Mouse (Mus musculus): ENCODE results near the gene Olfr652. TPM values are rescaled to one million over a fixed set of nuclear protein-coding genes. Genes with fewer than 3 reads are reported as not detected.

Olfr652 gene
- total RNA-seq (2015; ENCODE audit: low replicate concordance) (not detected in 2 replicates), total RNA-seq (2017; ENCODE audit: low replicate concordance) (0.70 TPM in 1 of 2 replicates, not detected in the other)

- ATAC-seq (replicated peaks; ENCODE audit: low FRiP score, poor library complexity, severe bottlenecking): no peak
Measured at GRCm38 (mm10) chr7:104560601-104561000, at the start of gene Olfr652. Gene Olfr652, plus strand, starts transcription at chr7:104560901.

- ATAC-seq (replicated peaks; ENCODE audit: low FRiP score, poor library complexity, severe bottlenecking): no peak
Measured at GRCm38 (mm10) chr7:104549833-104550232, 10.9 kb upstream of the Olfr652 start, which contains the start of gene Olfr651. Gene Olfr651, plus strand, starts transcription at chr7:104550133.

- ATAC-seq (replicated peaks; ENCODE audit: low FRiP score, poor library complexity, severe bottlenecking): no peak
Measured at GRCm38 (mm10) chr7:104552700-104553099, 8.0 kb upstream of the Olfr652 start.

- no peak for ATAC-seq (replicated peaks; ENCODE audit: low FRiP score, poor library complexity, severe bottlenecking)
Measured at GRCm38 (mm10) chr7:104577014-104577413, 16.3 kb downstream of the Olfr652 start, which contains the start of gene Olfr653. Gene Olfr653, plus strand, starts transcription at chr7:104577314.

DNA sequence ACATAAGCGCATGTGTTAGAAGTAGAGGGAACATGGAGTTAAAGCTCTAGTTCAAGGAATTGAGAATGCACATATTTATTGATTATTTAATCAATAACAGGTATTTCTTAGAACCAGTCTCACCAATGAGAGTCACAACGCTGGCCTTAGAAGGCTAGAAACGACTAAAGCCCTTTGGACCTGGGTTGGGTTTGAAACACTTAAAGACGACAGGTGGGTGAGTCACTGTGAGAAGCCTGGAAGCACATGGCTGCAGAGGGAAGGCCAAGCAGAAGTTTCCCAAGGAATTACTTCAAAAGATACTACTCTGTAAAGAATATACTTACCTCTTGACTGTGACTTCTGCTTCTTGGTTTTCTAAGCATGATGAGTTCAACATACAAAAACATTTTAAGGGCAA is 20.1 kb downstream of the Olfr652 start:
- no peak for ATAC-seq (replicated peaks; ENCODE audit: low FRiP score, poor library complexity, severe bottlenecking)

DNA sequence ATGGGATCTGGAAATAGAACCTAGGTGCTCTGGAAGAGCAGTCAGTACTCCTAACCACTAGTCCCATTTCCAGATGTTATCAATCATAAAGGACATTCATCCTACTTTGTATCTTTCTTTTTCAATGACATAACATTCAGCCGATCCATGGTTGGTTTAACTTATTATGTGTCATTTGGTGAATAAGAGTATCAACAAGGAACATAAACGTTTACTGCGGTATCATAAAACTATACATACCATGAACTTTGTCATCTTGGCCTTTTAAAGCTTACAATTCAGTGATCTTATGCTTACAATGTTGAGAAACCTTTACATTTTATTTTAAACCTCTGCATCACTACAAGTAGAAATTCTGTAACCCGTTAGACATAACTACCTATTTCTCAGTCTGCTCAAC is 20.7 kb downstream of the Olfr652 start:
- no peak for ATAC-seq (replicated peaks; ENCODE audit: low FRiP score, poor library complexity, severe bottlenecking)

GRCm38 (mm10) chr7:104586725-104587124 is 26.0 kb downstream of the Olfr652 start, which contains the start of gene Olfr654:
Gene Olfr654, plus strand, starts transcription at chr7:104587025.
- ATAC-seq (replicated peaks; ENCODE audit: low FRiP score, poor library complexity, severe bottlenecking): no peak

DNA sequence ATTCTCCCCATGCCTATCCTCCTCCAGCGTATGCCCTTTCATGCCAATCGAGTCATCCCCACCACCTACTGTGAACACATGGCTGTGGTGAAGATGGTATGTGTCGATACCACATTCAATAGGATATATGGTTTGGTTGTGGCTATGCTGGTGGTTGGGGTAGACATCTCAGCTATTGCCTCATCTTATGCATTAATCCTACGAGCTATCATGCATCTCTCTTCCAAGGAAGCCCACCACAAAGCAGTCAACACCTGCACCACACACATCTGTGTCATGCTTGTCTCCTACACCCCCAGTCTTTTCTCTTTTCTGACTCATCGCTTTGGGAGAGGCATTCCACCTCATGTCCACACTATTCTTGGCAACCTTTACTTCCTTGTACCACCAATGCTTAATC is 27.6 kb downstream of the Olfr652 start:
- no peak for ATAC-seq (replicated peaks; ENCODE audit: low FRiP score, poor library complexity, severe bottlenecking)

- no peak for ATAC-seq (replicated peaks; ENCODE audit: low FRiP score, poor library complexity, severe bottlenecking)
Measured at GRCm38 (mm10) chr7:104601679-104602078, 41.0 kb downstream of the Olfr652 start, which contains the start of gene Olfr655. Gene Olfr655, minus strand, starts transcription at chr7:104601779.

- ATAC-seq (replicated peaks; ENCODE audit: low FRiP score, poor library complexity, severe bottlenecking): 0 out of 2 replicates have a peak, but pooled peaks have one; percentile 60
Measured at GRCm38 (mm10) chr7:104603173-104603572, 42.5 kb downstream of the Olfr652 start.

- ATAC-seq (replicated peaks; ENCODE audit: low FRiP score, poor library complexity, severe bottlenecking): no peak
Measured at GRCm38 (mm10) chr7:104604727-104605126, 44.0 kb downstream of the Olfr652 start.

DNA sequence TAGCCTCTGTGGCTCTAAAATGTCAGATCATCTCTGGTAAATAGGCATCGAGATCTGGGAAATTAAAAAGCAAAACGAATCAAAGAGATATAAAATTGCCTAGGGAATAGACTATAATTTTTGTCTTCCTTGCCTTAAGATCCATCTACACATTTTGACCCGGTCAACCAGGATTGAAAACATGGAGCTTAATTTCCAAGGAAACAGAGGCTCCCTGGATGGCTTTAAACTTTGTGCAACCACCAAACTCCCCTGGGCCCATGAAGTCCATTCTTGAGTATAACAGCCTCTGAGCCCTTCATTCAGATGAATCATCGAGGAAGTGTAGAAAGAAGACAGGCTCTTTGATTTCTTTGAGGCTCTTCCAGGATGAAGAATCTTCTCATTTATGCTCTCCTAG is 53.0 kb downstream of the Olfr652 start, which contains the start of gene Olfr656:
TSS of gene Olfr656 (plus strand) at position 301 of the 400 bp plus-strand sequence.
- no peak for ATAC-seq (replicated peaks; ENCODE audit: low FRiP score, poor library complexity, severe bottlenecking)

Other genes starting within 250 kb of the Olfr652 start
- gene Trim12a, start 245.4 kb upstream of the Olfr652 start, total RNA-seq (2015; ENCODE audit: low replicate concordance): 40.8 and 46.3 TPM in 2 replicates
- gene Trim12a, start 245.4 kb upstream of the Olfr652 start, total RNA-seq (2017; ENCODE audit: low replicate concordance): 35.4 and 42.4 TPM in 2 replicates
- 2.9 TPM in 1 of 2 replicates, not detected in the other for gene Trim34b, start 231.4 kb upstream of the Olfr652 start, total RNA-seq (2015; ENCODE audit: low replicate concordance)
- gene Trim34b, start 231.4 kb upstream of the Olfr652 start, total RNA-seq (2017; ENCODE audit: low replicate concordance): not detected in 2 replicates
- 29.7 and 32.9 TPM in 2 replicates for gene Trim12c, start 207.5 kb upstream of the Olfr652 start, total RNA-seq (2015; ENCODE audit: low replicate concordance)
- 58.3 and 59.0 TPM in 2 replicates for gene Trim12c, start 207.5 kb upstream of the Olfr652 start, total RNA-seq (2017; ENCODE audit: low replicate concordance)
- gene Trim30b, start 191.0 kb upstream of the Olfr652 start, total RNA-seq (2015; ENCODE audit: low replicate concordance): 0.19 and 7.5 TPM in 2 replicates
- gene Trim30b, start 191.0 kb upstream of the Olfr652 start, total RNA-seq (2017; ENCODE audit: low replicate concordance): 4.9 and 5.0 TPM in 2 replicates
- not detected in 2 replicates for gene Trim30c, start 160.1 kb upstream of the Olfr652 start, total RNA-seq (2015; ENCODE audit: low replicate concordance)
- 0.68 and 1.1 TPM in 2 replicates for gene Trim30c, start 160.1 kb upstream of the Olfr652 start, total RNA-seq (2017; ENCODE audit: low replicate concordance)
- gene Trim30a, start 95.7 kb upstream of the Olfr652 start, total RNA-seq (2015; ENCODE audit: low replicate concordance): 17.5 and 25.9 TPM in 2 replicates
- gene Trim30a, start 95.7 kb upstream of the Olfr652 start, total RNA-seq (2017; ENCODE audit: low replicate concordance): 12.5 and 17.6 TPM in 2 replicates
- gene Trim30d, start 53.1 kb upstream of the Olfr652 start, total RNA-seq (2015; ENCODE audit: low replicate concordance): 7.5 and 10.0 TPM in 2 replicates
- 5.9 and 9.5 TPM in 2 replicates for gene Trim30d, start 53.1 kb upstream of the Olfr652 start, total RNA-seq (2017; ENCODE audit: low replicate concordance)
- gene Olfr651, start 10.8 kb upstream of the Olfr652 start, total RNA-seq (2015; ENCODE audit: low replicate concordance): not detected in 2 replicates
- not detected in 2 replicates for gene Olfr651, start 10.8 kb upstream of the Olfr652 start, total RNA-seq (2017; ENCODE audit: low replicate concordance)
- gene Olfr653, start 16.4 kb downstream of the Olfr652 start, total RNA-seq (2015; ENCODE audit: low replicate concordance): not detected in 2 replicates
- not detected in 2 replicates for gene Olfr653, start 16.4 kb downstream of the Olfr652 start, total RNA-seq (2017; ENCODE audit: low replicate concordance)
- gene Olfr654, start 26.1 kb downstream of the Olfr652 start, total RNA-seq (2015; ENCODE audit: low replicate concordance): not detected in 2 replicates
- not detected in 2 replicates for gene Olfr654, start 26.1 kb downstream of the Olfr652 start, total RNA-seq (2017; ENCODE audit: low replicate concordance)
- not detected in 2 replicates for gene Olfr655, start 40.9 kb downstream of the Olfr652 start, total RNA-seq (2015; ENCODE audit: low replicate concordance)
- gene Olfr655, start 40.9 kb downstream of the Olfr652 start, total RNA-seq (2017; ENCODE audit: low replicate concordance): not detected in 2 replicates
- gene Olfr656, start 53.1 kb downstream of the Olfr652 start, total RNA-seq (2015; ENCODE audit: low replicate concordance): not detected in 2 replicates
- gene Olfr656, start 53.1 kb downstream of the Olfr652 start, total RNA-seq (2017; ENCODE audit: low replicate concordance): 0.68 TPM in 1 of 2 replicates, not detected in the other
- gene Olfr657, start 63.9 kb downstream of the Olfr652 start, total RNA-seq (2015; ENCODE audit: low replicate concordance): not detected in 2 replicates
- gene Olfr657, start 63.9 kb downstream of the Olfr652 start, total RNA-seq (2017; ENCODE audit: low replicate concordance): not detected in 2 replicates
- gene Olfr658, start 86.4 kb downstream of the Olfr652 start, total RNA-seq (2015; ENCODE audit: low replicate concordance): not detected in 2 replicates
- gene Olfr658, start 86.4 kb downstream of the Olfr652 start, total RNA-seq (2017; ENCODE audit: low replicate concordance): not detected in 2 replicates
- gene Olfr659, start 105.9 kb downstream of the Olfr652 start, total RNA-seq (2015; ENCODE audit: low replicate concordance): not detected in 2 replicates
- gene Olfr659, start 105.9 kb downstream of the Olfr652 start, total RNA-seq (2017; ENCODE audit: low replicate concordance): not detected in 2 replicates
- gene Olfr661, start 125.6 kb downstream of the Olfr652 start, total RNA-seq (2015; ENCODE audit: low replicate concordance): not detected in 2 replicates
- not detected in 2 replicates for gene Olfr661, start 125.6 kb downstream of the Olfr652 start, total RNA-seq (2017; ENCODE audit: low replicate concordance)
- gene Usp17le, start 216.6 kb downstream of the Olfr652 start, total RNA-seq (2015; ENCODE audit: low replicate concordance): not detected in 2 replicates
- gene Usp17le, start 216.6 kb downstream of the Olfr652 start, total RNA-seq (2017; ENCODE audit: low replicate concordance): not detected in 2 replicates

Measured in erythroblast, adult 5-6 weeks (primary cell).